Mouse (Mus musculus): Measurements from ENCODE around the gene Arsg. TPM values are rescaled to one million over a fixed set of nuclear protein-coding genes. Genes with fewer than 3 reads are reported as not detected.
A peak's percentile ranks its signal among the peaks of the same experiment; 100 is the strongest.
"Not testable (repeated sequence)": the region's sequence is repeated elsewhere in the genome, so short reads cannot be mapped to it uniquely, and the experiment has no call there.

Arsg gene
- polyA plus RNA-seq, 1 experiment from 2014 or later: 1.5 TPM

- DNase-seq (ENCODE audit: low spot score): peak; percentile 33
- WGBS: 12% methylated on average over 9 of the region's 9 CpGs
- Histone ChIP-seq H3K4me3 (peak overlapping the region; percentile 85), H3K36me3 (replicated peaks) (no peaks in the 10 kb centered on the region), H3K27me3 (replicated peaks; ENCODE audit: low read depth, poor library complexity, severe bottlenecking) (peaks cover 7% of the 10 kb centered on the region; the same call in 1 of the 2 replicates), H3K9me3 (no peaks in the 10 kb centered on the region), H3K27ac (replicated peaks) (peak overlapping the region; percentile 93), H3K4me1 (peaks cover 27% of the 10 kb centered on the region)
Measured at GRCm38 (mm10) chr11:109610046-109610794, 137.0 kb downstream of the Arsg start.

GRCm38 (mm10) chr11:109610795-109611302 lies 137.7 kb downstream of the Arsg start:
- Histone ChIP-seq H3K27ac (replicated peaks) (peak overlapping the region; percentile 93), H3K36me3 (replicated peaks) (no peaks in the 10 kb centered on the region), H3K4me3 (peak overlapping the region; percentile 85), H3K4me1 (peaks cover 27% of the 10 kb centered on the region), H3K27me3 (replicated peaks; ENCODE audit: low read depth, poor library complexity, severe bottlenecking) (peaks cover 7% of the 10 kb centered on the region; the same call in 1 of the 2 replicates), H3K9me3 (no peaks in the 10 kb centered on the region)
- no peak for DNase-seq (ENCODE audit: low spot score)
- WGBS: under 1% methylated on average over 26 of the region's 26 CpGs

- DNase-seq (ENCODE audit: low spot score): peak; percentile 99
- Histone ChIP-seq H3K9me3 (no peaks in the 10 kb centered on the region), H3K4me3 (peak within 1 kb of the TSS; percentile 85), H3K27me3 (replicated peaks; ENCODE audit: low read depth, poor library complexity, severe bottlenecking) (peaks cover 7% of the 10 kb centered on the region; the same call in 1 of the 2 replicates), H3K27ac (replicated peaks) (peak within 1 kb of the TSS; percentile 93), H3K4me1 (peaks cover 30% of the 10 kb centered on the region), H3K36me3 (replicated peaks) (no peaks in the 10 kb centered on the region)
- WGBS: 1% methylated on average over 58 of the region's 58 CpGs
Measured at GRCm38 (mm10) chr11:109611303-109612149, 138.4 kb downstream of the Arsg start, which contains the start of gene Wipi1. Gene Wipi1 (minus strand): TSS chr11:109611967.

GRCm38 (mm10) chr11:109612871-109613529 lies 139.8 kb downstream of the Arsg start:
- no peak overlapping the region for H3K4me3 ChIP-seq
- no peaks in the 10 kb centered on the region for H3K36me3 ChIP-seq (replicated peaks)
- no peaks in the 10 kb centered on the region for H3K9me3 ChIP-seq
- WGBS: 73% methylated on average over 7 of the region's 7 CpGs
- H3K27me3 ChIP-seq (replicated peaks; ENCODE audit: low read depth, poor library complexity, severe bottlenecking): peaks cover 7% of the 10 kb centered on the region; the same call in 1 of the 2 replicates
- DNase-seq (ENCODE audit: low spot score): no peak
- peaks cover 37% of the 10 kb centered on the region for H3K4me1 ChIP-seq
- no peak overlapping the region for H3K27ac ChIP-seq (replicated peaks)

- H3K4me1 ChIP-seq: peaks cover 27% of the 10 kb centered on the region
- no peak overlapping the region for H3K4me3 ChIP-seq
- DNase-seq (ENCODE audit: low spot score): no peak
- no peak overlapping the region for H3K27ac ChIP-seq (replicated peaks)
- 72% methylated on average over 9 of the region's 9 CpGs for WGBS
- H3K36me3 ChIP-seq (replicated peaks): no peaks in the 10 kb centered on the region
- H3K27me3 ChIP-seq (replicated peaks; ENCODE audit: low read depth, poor library complexity, severe bottlenecking): peaks cover 7% of the 10 kb centered on the region; the same call in 1 of the 2 replicates
- H3K9me3 ChIP-seq: no peaks in the 10 kb centered on the region
Measured at GRCm38 (mm10) chr11:109615286-109615685, 142.1 kb downstream of the Arsg start.

- peaks cover 19% of the 10 kb centered on the region for H3K4me1 ChIP-seq
- no peak for DNase-seq (ENCODE audit: low spot score)
- H3K4me3 ChIP-seq: no peak overlapping the region
- H3K9me3 ChIP-seq: no peaks in the 10 kb centered on the region
- peaks cover 7% of the 10 kb centered on the region; the same call in 1 of the 2 replicates for H3K27me3 ChIP-seq (replicated peaks; ENCODE audit: low read depth, poor library complexity, severe bottlenecking)
- no peak overlapping the region; the same call in 1 of the 2 replicates for H3K27ac ChIP-seq (replicated peaks)
- H3K36me3 ChIP-seq (replicated peaks): no peaks in the 10 kb centered on the region
- 67% methylated on average over 4 of the region's 4 CpGs for WGBS
Measured at GRCm38 (mm10) chr11:109616352-109616751, 143.2 kb downstream of the Arsg start.

- 59% methylated on average over 4 of the region's 4 CpGs for WGBS
- no peaks in the 10 kb centered on the region for H3K9me3 ChIP-seq
- H3K36me3 ChIP-seq (replicated peaks): no peaks in the 10 kb centered on the region
- H3K27ac ChIP-seq (replicated peaks): no peak overlapping the region; the same call in 1 of the 2 replicates
- peaks cover 7% of the 10 kb centered on the region; the same call in 1 of the 2 replicates for H3K27me3 ChIP-seq (replicated peaks; ENCODE audit: low read depth, poor library complexity, severe bottlenecking)
- peaks cover 17% of the 10 kb centered on the region for H3K4me1 ChIP-seq
- H3K4me3 ChIP-seq: no peak overlapping the region
- no peak for DNase-seq (ENCODE audit: low spot score)
Measured at GRCm38 (mm10) chr11:109616766-109617165, 143.6 kb downstream of the Arsg start.

GRCm38 (mm10) chr11:109619055-109619454 lies 145.9 kb downstream of the Arsg start:
- DNase-seq (ENCODE audit: low spot score): peak; percentile 50
- not testable (repeated sequence) for H3K27me3 ChIP-seq (replicated peaks; ENCODE audit: low read depth, poor library complexity, severe bottlenecking); H3K4me3 ChIP-seq; H3K9me3 ChIP-seq; H3K36me3 ChIP-seq (replicated peaks); H3K27ac ChIP-seq (replicated peaks)
- WGBS: 35% methylated on average over 8 of the region's 8 CpGs
- peaks cover 27% of the 10 kb centered on the region for H3K4me1 ChIP-seq

- H3K27ac ChIP-seq (replicated peaks): no peak overlapping the region
- H3K27me3 ChIP-seq (replicated peaks; ENCODE audit: low read depth, poor library complexity, severe bottlenecking): no peaks in the 10 kb centered on the region
- no peaks in the 10 kb centered on the region for H3K36me3 ChIP-seq (replicated peaks)
- peaks cover 27% of the 10 kb centered on the region for H3K4me1 ChIP-seq
- H3K9me3 ChIP-seq: no peaks in the 10 kb centered on the region
- 84% methylated on average over 6 of the region's 6 CpGs for WGBS
- no peak for DNase-seq (ENCODE audit: low spot score)
- no peak overlapping the region for H3K4me3 ChIP-seq
Measured at GRCm38 (mm10) chr11:109620356-109620755, 147.2 kb downstream of the Arsg start.

GRCm38 (mm10) chr11:109621183-109621582 lies 148.0 kb downstream of the Arsg start:
- no peak overlapping the region for H3K4me3 ChIP-seq
- peak; percentile 47 for DNase-seq (ENCODE audit: low spot score)
- WGBS: 20% methylated on average over 2 of the region's 2 CpGs

GRCm38 (mm10) chr11:109622518-109623037 lies 149.4 kb downstream of the Arsg start:
- Histone ChIP-seq H3K36me3 (replicated peaks) (no peaks in the 10 kb centered on the region), H3K27me3 (replicated peaks; ENCODE audit: low read depth, poor library complexity, severe bottlenecking) (no peaks in the 10 kb centered on the region), H3K4me3 (peak overlapping the region; percentile 11; the same call in 1 of the 2 replicates), H3K9me3 (no peaks in the 10 kb centered on the region), H3K4me1 (peaks cover 18% of the 10 kb centered on the region), H3K27ac (replicated peaks) (0 out of 2 replicates have a peak overlapping the region, but pooled peaks have one; percentile 31)
- 41% methylated on average over 15 of the region's 15 CpGs for WGBS
- DNase-seq (ENCODE audit: low spot score): peak; percentile 51

More at GRCm38 (mm10) chr11:109621183-109621582, 148.0 kb downstream of the Arsg start:
- no peaks in the 10 kb centered on the region for H3K27me3 ChIP-seq (replicated peaks; ENCODE audit: low read depth, poor library complexity, severe bottlenecking)
- H3K36me3 ChIP-seq (replicated peaks): no peaks in the 10 kb centered on the region
- peaks cover 27% of the 10 kb centered on the region for H3K4me1 ChIP-seq
- H3K9me3 ChIP-seq: no peaks in the 10 kb centered on the region
- H3K27ac ChIP-seq (replicated peaks): no peak overlapping the region

Measured in embryonic facial prominence, embryonic 10.5 days (tissue).